Comparison of ENCODE assay signal across 26 mouse cellular contexts in genomic region chr10:19973321-19974108, GRCm38 (mm10).
"Had no signal": no experiment of that assay in that cellular context is flagged by ENCODE, and none has a peak within 500 bp of the region (broad histone marks: within the 10 kb centered on the region; RNA-seq: fewer than 3 reads in every experiment).

No protein-coding gene starts in this region.

- H3K4me1 ChIP-seq: hindbrain, embryonic 10.5 days; intestine, embryonic 15.5 days; limb, embryonic 13.5 days; limb, embryonic 15.5 days had no signal

- H3K27ac ChIP-seq: gastrocnemius, adult 2 months; heart, embryonic 10.5 days; hindbrain, embryonic 10.5 days; hindbrain, embryonic 12.5 days; hindbrain, embryonic 14.5 days; intestine, embryonic 15.5 days; kidney, embryonic 15.5 days; kidney, postnatal 0 days; limb, embryonic 13.5 days; limb, embryonic 15.5 days; liver, embryonic 12.5 days; liver, embryonic 14.5 days had no signal

- H3K36me3 ChIP-seq: heart, embryonic 10.5 days; heart, embryonic 12.5 days; hindbrain, embryonic 10.5 days; hindbrain, embryonic 12.5 days; intestine, embryonic 15.5 days; kidney, embryonic 15.5 days; limb, embryonic 13.5 days; limb, embryonic 15.5 days; liver, embryonic 12.5 days had no signal

- ATAC-seq: hindbrain, embryonic 16.5 days; inflammation-experienced regulatory T-cells, adult 6 months; intestine, embryonic 15.5 days; intestine, postnatal 0 days; liver, embryonic 12.5 days had no signal

- H3K9ac ChIP-seq: heart, embryonic 12.5 days; hindbrain, embryonic 12.5 days; hindbrain, embryonic 14.5 days; intestine, embryonic 15.5 days; kidney, embryonic 15.5 days; limb, embryonic 13.5 days; limb, embryonic 15.5 days; liver, embryonic 12.5 days; liver, embryonic 14.5 days had no signal

- H3K4me3 ChIP-seq: gastrocnemius, adult 2 months; heart, embryonic 10.5 days; heart, embryonic 12.5 days; hindbrain, embryonic 10.5 days; hindbrain, embryonic 12.5 days; intestine, embryonic 15.5 days; kidney, embryonic 15.5 days; limb, embryonic 13.5 days; limb, embryonic 15.5 days; liver, embryonic 12.5 days had no signal

- H3K27me3 ChIP-seq: heart, embryonic 12.5 days; hindbrain, embryonic 12.5 days; intestine, embryonic 15.5 days; kidney, embryonic 15.5 days; limb, embryonic 13.5 days; limb, embryonic 15.5 days; liver, embryonic 12.5 days had no signal

- DNase-seq: gastrocnemius, adult 2 months; gastrocnemius, postnatal 10 days; gastrocnemius, postnatal 25 days; heart, postnatal 10 days; kidney, adult 18-20 months; kidney, adult 9 months; kidney, postnatal 14 days; kidney, postnatal 36 days; layer of hippocampus, adult 9-11 months; layer of hippocampus, postnatal 36 days; left cerebral cortex, postnatal 4 days had no signal

- H3K9me3 ChIP-seq: heart, embryonic 10.5 days; heart, embryonic 12.5 days; hindbrain, embryonic 10.5 days; hindbrain, embryonic 12.5 days; intestine, embryonic 15.5 days; kidney, embryonic 15.5 days; limb, embryonic 13.5 days; limb, embryonic 15.5 days; liver, embryonic 12.5 days had no signal

- H3K4me2 ChIP-seq: heart, embryonic 12.5 days; hindbrain, embryonic 12.5 days; hindbrain, embryonic 14.5 days; intestine, embryonic 15.5 days; kidney, embryonic 15.5 days; limb, embryonic 13.5 days; limb, embryonic 15.5 days; liver, embryonic 12.5 days had no signal
